Mouse (Mus musculus) testis, postnatal 10 days (tissue): Measurements from ENCODE around the gene March9.

Experiments used
- DNase-seq: peaks from one replicate; pipeline ENCODE4 v3.0.0; 2021; ENCODE audit warnings: low spot score

The March9 gene

DNA sequence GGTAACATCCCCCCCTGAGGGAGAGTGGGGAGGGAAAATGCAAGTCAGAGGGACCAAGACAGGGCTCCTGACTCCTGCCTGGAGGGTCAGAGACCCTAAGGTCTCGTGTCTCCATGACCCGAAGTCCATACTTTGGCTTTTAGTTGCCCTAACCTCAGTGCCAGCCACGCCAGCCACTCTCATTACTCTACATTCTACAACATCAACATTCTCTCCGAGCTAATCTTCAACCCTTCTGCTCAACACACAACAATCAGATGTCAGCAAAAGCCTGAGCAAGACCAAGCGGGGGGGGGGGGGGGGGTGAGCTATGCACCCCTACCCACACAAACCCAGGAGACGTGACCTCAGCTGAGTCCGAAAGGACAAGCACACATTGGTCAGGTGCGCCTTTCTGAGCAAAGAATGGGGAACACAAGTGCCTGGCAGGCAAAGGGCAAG lies 26.7 kb downstream of the March9 start:
- DNase-seq = no peak

DNA sequence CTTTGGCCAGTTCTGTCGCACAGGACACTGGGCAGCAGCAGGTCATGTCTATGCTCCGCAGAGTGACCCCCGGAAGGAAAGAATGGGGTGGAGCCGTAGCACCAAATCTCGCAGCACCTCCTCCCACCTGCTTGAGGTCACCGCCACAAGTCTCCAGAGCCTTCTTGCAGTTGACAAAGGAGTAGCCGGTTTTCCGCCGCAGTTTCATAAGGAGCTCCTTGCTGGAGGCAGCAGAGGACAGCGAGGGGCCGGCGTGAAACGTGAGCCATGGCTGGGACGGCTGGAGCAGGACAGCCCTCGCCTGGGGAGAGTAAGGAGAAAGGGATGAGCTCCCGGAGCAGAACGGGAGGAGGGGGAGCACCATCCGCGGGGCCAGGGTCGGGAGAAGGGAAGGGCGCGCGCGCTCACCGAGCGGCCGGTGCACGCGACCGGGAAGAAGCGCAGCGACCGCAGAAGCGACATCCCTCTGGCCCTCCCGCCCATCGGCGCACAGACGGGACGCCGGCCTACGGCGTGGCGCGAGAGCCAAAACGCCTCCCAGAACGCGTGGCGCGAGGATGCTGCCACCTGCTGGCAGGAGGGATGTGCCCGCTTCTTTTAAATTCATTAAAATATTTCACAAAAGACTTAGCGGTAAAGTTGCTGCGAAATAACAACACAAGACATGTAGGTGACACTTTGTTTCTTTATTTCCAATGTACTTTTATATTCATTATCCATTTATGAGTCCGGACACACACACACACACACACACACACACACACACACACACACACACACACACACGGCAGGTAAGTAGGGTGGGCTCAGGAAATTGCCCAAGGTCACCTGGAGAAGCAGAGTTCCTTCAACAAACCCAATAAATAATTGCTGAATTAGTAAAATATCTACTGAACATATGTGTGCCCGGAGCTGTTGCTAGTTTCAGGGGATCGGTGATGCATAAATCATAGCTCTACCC lies 29.4 kb downstream of the March9 start, which contains the start of gene Tsfm:
Tsfm (minus strand) TSS at position 505 of the 961 bp plus-strand sequence.
- peak; percentile 97 for DNase-seq

DNA sequence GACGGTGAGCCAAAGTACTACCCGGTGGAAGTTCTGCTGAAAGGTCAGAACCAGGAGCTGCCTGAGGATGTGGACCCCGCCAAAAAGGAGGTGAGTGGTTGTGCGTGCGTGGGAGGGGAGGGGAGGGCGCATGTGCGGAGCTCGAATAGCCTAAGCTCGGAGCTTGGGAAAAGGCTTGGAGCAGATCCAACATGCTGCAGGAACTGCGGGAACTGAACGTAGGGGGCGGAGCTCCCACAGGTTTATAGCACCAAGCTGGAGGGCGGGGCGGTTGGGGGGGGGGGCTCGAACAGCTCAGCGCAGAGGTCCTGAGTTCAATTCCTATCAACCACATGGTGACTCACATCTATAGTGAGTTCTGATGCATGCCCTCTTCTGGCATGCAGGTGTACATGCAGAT lies 41.6 kb downstream of the March9 start:
- no peak for DNase-seq

DNA sequence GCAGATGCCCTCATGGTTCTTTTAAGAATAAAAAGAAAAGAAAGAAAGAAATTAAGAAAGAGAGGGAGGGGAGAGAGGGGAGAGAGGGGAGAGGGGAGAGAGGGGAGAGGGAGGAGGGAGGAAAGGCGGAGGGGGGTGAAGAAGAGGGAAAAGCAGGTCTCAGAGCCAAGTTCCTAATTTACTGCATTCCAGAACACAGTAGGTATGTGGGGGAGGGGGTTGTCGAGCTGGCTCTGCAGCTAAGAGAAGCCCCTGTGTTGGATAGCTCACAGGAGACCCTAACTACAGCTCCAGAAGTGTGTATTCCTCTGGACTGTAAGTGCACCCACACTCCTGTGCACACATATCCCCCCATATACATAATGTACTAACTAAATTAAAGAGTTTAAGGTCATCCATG lies 42.9 kb downstream of the March9 start:
- no peak for DNase-seq

DNA sequence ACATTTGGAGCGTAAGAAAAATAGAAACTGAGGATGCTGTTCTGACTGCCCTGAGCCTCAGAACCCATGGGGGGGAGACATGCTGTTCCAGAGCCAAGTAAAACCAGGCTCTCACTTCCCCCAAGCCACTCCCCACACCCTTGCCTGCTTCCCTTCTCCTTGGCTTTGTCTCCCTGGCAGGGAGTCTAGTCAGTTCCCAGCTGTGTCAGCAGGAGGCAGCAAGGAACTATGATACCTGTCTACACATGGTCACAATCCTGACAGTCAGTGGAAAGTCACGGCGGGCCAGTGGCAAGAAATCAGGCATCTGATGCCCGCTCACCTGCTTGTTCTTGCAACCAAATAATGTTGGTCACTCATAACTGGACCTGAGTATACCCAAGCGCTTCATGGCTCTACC lies 43.5 kb downstream of the March9 start:
- no peak for DNase-seq
